Mouse (Mus musculus) megakaryocyte, embryonic 14.5 days (primary cell): ENCODE results near the gene Rab13. TPM values are rescaled to one million over a fixed set of nuclear protein-coding genes. Genes with fewer than 3 reads are reported as not detected.
A peak's percentile ranks its signal among the peaks of the same experiment; 100 is the strongest.

Experiments
- H3K27me3 ChIP-seq: replicated peaks from 2 replicates; pipeline ENCODE3; 2012; ENCODE audit warnings: inconsistent platforms
- H3K36me3 ChIP-seq: replicated peaks from 2 replicates; pipeline ENCODE3; 2012; ENCODE audit warnings: low read length, inconsistent platforms, mixed read lengths
- H3K4me1 ChIP-seq: 2 replicates; pipeline ENCODE4 v1.6.1; 2012; ENCODE audit warnings: inconsistent platforms
- H3K4me3 ChIP-seq: replicated peaks from 2 replicates; pipeline ENCODE3; 2012; ENCODE audit warnings: moderate library complexity, mild to moderate bottlenecking, inconsistent platforms
- H3K9me3 ChIP-seq: 2 replicates; pipeline ENCODE4 v1.6.1; 2012; ENCODE audit warnings: inconsistent platforms
- FLI1 ChIP-seq: IDR thresholded peaks from 2 replicates; pipeline ENCODE4 v1.6.1; 2012; ENCODE audit warnings: low read length, inconsistent platforms, mixed read lengths
- GATA1 ChIP-seq: IDR thresholded peaks from 3 replicates; pipeline ENCODE4 v1.6.1; 2012; ENCODE audit warnings: mixed read lengths, low read length, inconsistent platforms, borderline replicate concordance
- polyA plus RNA-seq: library from polyadenylated mRNA; stranded (reverse); fragments of >175 nt; gene quantifications from 2 replicates; pipeline ENCODE4 v1.2.3, GENCODE M21; 2012; ENCODE audit warnings: low replicate concordance; ENCODE audit not compliant: insufficient read depth

Gene Rab13
- polyA plus RNA-seq, 1 experiment, result 45.9 TPM

DNA sequence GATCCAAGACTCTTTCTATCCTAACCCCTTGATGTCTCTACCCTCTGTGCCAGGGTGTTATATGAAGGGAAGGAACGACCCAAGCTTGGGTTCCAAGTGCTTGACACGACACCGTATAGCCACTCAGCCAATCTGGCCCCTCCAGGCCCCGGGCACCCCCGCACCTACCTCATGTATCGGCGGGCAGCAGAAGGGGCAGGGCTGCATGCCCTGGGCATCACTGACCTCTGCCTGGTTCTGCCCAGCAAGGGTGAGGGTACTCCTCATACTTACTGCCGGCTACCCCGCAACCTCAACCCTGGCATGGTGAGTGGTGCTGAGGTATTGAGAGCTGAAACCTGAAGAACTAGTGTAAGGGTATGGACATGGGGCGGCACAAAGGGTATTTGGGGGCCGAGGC, 54.7 kb downstream of the Rab13 start:
- Histone ChIP-seq H3K4me3 (peak overlapping the region; percentile 64), H3K36me3 (peaks cover 76% of the 10 kb centered on the region)

DNA sequence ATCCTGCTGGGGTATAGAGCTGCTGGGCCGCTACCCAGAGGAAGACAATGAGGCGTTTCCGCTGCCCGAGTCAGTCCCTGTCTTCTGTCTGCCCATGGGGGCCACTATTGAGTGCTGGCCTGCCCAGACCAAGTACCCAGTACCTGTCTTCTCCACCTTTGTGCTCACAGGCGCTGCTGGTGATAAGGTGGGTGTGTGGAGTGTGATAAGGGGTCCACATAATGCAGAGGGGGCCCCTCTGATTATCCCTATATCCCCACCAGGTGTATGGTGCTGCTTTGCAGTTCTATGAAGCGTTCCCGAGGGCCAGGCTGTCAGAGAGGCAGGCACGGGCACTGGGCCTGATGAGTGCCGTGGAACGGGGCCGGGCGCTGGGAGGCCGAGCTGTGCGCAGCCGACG, 55.5 kb downstream of the Rab13 start:
- TF ChIP-seq FLI1, result no peak
- no peak for TF ChIP-seq GATA1
- H3K36me3 ChIP-seq, result peaks cover 76% of the 10 kb centered on the region
- H3K4me1 ChIP-seq, result peaks cover 66% of the 10 kb centered on the region
- H3K27me3 ChIP-seq, result no peaks in the 10 kb centered on the region
- no peak overlapping the region for H3K4me3 ChIP-seq
- H3K9me3 ChIP-seq, result no peaks in the 10 kb centered on the region

More for the DNA sequence above, 54.7 kb downstream of the Rab13 start:
- TF ChIP-seq GATA1 (no peak), FLI1 (no peak)
- Histone ChIP-seq H3K9me3 (no peaks in the 10 kb centered on the region), H3K27me3 (no peaks in the 10 kb centered on the region), H3K4me1 (peaks cover 72% of the 10 kb centered on the region)

DNA sequence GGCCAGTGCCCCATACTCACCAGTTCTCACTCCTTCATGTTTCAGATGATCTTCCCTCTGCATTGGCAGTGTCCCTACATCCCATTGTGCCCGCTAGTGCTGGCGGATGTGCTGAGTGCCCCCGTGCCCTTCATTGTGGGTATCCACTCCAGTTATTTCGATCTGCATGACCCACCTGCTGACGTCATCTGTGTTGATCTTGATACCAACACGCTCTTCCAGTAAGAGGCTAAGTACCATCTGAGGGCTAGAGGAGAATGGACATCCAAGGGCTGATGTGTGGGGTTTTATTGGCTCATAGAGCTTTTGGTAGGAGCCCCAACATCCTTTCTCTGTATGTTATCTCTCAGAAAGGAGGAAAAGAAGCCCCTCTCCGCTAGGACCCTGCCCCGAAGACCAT, 57.3 kb downstream of the Rab13 start:
- Histone ChIP-seq H3K4me3 (no peak overlapping the region), H3K36me3 (peaks cover 87% of the 10 kb centered on the region), H3K4me1 (peaks cover 57% of the 10 kb centered on the region), H3K9me3 (no peaks in the 10 kb centered on the region), H3K27me3 (no peaks in the 10 kb centered on the region)
- TF ChIP-seq FLI1, result no peak
- no peak for TF ChIP-seq GATA1

DNA sequence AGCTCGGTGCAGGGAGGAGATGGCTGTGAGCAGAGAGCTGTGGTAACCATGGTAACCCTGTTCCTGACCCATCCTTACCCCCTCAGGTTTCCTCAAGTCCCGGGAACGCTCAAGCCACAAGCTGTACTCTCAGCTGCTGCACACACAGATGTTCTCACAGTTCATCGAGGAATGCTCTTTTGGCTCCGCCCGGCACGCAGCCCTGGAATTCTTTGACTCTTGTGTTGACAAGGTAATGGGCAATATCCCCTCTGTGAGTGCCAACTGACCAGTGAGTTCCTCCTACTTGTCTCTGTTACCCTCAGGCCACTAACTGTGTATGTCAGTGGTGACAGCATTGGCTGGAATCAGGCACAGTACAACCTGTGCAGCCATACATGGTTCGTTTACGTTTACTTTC, 58.7 kb downstream of the Rab13 start:
- Histone ChIP-seq H3K27me3 (no peaks in the 10 kb centered on the region), H3K9me3 (no peaks in the 10 kb centered on the region), H3K36me3 (peaks cover 100% of the 10 kb centered on the region), H3K4me1 (peaks cover 44% of the 10 kb centered on the region), H3K4me3 (no peak overlapping the region)
- TF ChIP-seq FLI1, result no peak
- no peak for TF ChIP-seq GATA1

DNA sequence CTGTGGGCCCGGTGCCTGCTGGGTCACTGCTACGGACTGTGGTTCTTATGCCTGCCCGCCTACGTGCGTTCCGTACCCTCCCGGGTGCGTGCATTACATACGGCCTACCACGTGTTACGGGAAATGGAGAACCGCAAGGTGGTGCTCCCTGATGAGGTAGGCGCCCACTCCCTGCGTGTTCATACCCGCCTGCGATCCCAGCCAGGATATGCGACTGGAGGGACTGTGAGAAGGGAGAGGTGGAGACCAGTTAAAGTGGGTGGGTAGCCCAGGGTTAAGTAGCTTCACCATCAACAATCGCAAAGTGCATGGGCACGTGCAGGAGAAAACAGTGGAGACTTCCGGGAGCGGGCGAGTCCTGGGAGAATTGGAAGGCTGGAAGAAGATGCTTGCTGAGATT, 60.4 kb downstream of the Rab13 start:
- TF ChIP-seq FLI1 (no peak), GATA1 (no peak)

DNA sequence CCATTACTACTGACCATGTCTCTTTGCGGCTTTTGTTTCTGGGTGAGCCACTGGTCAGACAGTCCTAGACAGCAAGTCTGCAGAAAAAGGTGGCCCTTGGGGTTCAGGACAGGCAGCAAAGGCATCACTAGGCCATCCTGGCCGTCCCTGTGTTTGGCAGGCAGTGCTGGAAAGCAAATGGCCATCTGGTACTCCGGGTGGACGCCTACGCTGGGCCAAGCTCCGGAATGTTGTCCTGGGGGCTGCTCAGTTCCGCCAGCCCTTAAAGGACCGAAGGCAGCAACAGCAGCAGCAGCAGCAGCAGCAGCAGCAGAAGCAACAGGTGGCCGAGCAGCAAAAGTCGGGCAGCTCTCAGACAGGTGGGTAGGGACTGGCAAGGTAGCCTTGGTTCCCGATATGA, 61.8 kb downstream of the Rab13 start:
- peaks cover 24% of the 10 kb centered on the region for H3K4me1 ChIP-seq
- H3K9me3 ChIP-seq, result no peaks in the 10 kb centered on the region
- TF ChIP-seq GATA1 (no peak), FLI1 (no peak)
- H3K36me3 ChIP-seq, result peaks cover 100% of the 10 kb centered on the region
- H3K27me3 ChIP-seq, result no peaks in the 10 kb centered on the region
- no peak overlapping the region for H3K4me3 ChIP-seq

More for the DNA sequence above, 60.4 kb downstream of the Rab13 start:
- H3K4me1 ChIP-seq, result peaks cover 34% of the 10 kb centered on the region
- peaks cover 100% of the 10 kb centered on the region for H3K36me3 ChIP-seq
- H3K27me3 ChIP-seq, result no peaks in the 10 kb centered on the region
- no peaks in the 10 kb centered on the region for H3K9me3 ChIP-seq
- no peak overlapping the region for H3K4me3 ChIP-seq

Other genes starting within 250 kb of the Rab13 start
- gene Hax1, start 214.9 kb upstream of the Rab13 start, polyA plus RNA-seq, result 10.9 and 58.1 TPM in 2 replicates
- gene 4933434E20Rik, start 162.1 kb upstream of the Rab13 start, polyA plus RNA-seq, result 1.2 and 10.8 TPM in 2 replicates
- gene Ubap2l, start 161.1 kb upstream of the Rab13 start, polyA plus RNA-seq, result 119 and 130 TPM in 2 replicates
- gene Tpm3, start 141.0 kb upstream of the Rab13 start, polyA plus RNA-seq, result 28.7 and 263 TPM in 2 replicates
- not detected in 2 replicates for gene Nup210l, start 109.6 kb upstream of the Rab13 start, polyA plus RNA-seq
- gene Rps27, start within 50 bp of the Rab13 start, polyA plus RNA-seq, result 120 and 279 TPM in 2 replicates
- gene Jtb, start 17.9 kb downstream of the Rab13 start, polyA plus RNA-seq, result 132 and 150 TPM in 2 replicates
- gene Creb3l4, start 29.8 kb downstream of the Rab13 start, polyA plus RNA-seq, result 0.07 TPM in 1 of 2 replicates, not detected in the other
- gene Slc39a1, start 34.5 kb downstream of the Rab13 start, polyA plus RNA-seq, result 14.4 and 22.8 TPM in 2 replicates
- gene Crtc2, start 40.5 kb downstream of the Rab13 start, polyA plus RNA-seq, result 53.7 and 79.0 TPM in 2 replicates
- gene Dennd4b, start 51.5 kb downstream of the Rab13 start, polyA plus RNA-seq, result 41.0 and 105 TPM in 2 replicates
- gene Gatad2b, start 79.5 kb downstream of the Rab13 start, polyA plus RNA-seq, result 2.8 and 3.2 TPM in 2 replicates
- gene Slc27a3, start 176.2 kb downstream of the Rab13 start, polyA plus RNA-seq, result 2.3 and 3.1 TPM in 2 replicates
- gene Ints3, start 219.9 kb downstream of the Rab13 start, polyA plus RNA-seq, result 15.5 and 21.9 TPM in 2 replicates